Mouse (Mus musculus) cerebellum, adult 18-20 months (tissue): ENCODE results near the gene Rai14.

ENCODE experiments used
- DNase-seq, 2 experiments: peaks; one replicate each; pipeline ENCODE4 v3.0.0; 2021

Rai14 gene

DNA sequence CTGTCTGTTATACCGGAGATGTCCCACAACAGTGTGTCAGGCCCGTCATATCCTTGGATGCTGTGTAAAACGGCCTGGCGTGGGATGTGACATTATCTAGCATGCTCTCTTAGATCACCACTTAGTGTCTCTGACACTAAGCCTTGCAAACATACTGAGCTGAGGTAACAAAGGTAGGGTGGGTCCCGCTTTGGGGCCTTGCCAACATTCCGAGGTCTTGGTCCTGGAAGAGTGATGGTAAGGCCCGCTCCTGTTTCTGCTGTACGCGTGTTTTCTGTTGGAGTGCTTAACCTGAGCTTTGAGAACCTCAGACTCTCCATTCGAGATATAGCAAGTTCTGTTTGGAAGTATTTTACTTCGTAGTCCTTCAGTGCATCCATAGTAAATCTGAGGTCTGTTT, 5.8 kb upstream of the Rai14 start:
- no peak for DNase-seq

DNA sequence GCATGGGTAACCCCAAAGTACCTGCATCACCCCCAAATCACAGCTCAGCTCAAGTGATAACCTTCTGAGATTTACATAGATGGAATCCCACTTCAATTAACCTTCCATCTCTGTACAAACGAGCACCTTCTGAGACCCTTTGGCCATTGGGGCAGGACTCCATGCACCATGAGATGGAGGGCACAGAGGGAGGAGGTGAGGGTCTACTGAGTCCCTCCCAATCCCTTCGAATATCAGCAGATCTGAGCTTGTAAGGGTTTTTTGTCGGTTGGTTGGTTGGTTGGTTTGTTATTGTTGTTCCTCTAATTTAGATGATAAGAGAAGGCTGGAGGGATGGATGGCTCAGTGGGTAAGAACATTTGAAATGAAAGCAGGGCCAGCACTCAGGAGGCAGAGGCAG, 5.1 kb upstream of the Rai14 start:
- no peak for DNase-seq

DNA sequence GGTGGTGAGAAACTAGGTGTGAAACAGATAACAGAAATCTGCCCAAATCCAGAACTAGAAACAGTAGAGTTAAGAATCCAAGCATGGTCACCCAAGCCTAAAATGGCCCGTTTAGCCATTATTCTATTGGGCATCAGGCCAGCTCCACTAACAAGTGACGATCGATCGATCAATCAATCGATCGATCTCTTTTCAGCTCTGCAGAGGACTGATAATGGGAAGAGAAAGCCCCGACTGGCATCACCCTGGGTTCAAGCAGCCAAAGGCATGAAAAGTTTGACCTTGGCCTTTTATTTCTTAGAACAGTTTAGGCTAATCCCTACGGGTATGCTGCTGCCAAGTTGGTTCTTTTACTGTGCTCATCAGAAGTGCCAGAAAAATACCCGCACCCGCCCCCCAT, 4.3 kb upstream of the Rai14 start:
- DNase-seq: no peak

DNA sequence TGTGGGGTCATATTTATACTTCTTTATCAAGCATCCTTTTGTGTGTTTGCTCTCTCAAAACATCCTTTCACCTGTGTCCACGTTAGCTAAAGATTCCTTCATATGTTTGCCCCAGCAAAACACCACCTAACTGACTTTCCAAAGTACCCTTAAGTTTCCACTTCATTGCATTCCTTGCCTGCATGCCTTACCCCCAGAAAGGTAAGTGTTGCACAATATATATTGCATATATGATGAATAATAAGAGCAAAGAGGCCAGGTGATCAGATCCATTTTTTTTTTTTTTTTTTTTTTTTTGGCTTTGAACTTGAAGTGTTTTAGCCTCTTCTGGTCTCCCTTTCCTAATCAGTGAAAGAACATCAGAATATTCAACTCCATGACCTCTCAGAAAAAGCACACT, 2.9 kb upstream of the Rai14 start:
- no peak for DNase-seq

DNA sequence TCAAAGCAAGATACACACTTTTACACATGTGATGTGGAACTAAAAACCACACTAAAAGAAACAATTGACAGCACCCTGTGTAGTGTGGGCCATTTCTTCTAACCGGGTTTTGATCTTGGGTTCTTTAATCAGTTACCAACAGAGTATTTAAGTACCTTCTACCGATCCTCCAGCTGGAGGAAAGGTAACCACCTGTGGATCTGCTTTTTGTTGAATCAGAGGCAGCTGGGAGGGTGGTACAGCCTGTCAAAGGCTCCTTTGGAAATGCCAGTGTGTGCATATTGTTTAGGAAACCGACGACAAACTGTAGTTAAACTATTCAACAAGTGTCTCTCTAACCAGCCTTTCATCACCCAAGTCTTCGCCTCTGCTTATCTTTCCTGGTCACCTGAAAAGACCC, 1.5 kb upstream of the Rai14 start:
- no peak for DNase-seq

DNA sequence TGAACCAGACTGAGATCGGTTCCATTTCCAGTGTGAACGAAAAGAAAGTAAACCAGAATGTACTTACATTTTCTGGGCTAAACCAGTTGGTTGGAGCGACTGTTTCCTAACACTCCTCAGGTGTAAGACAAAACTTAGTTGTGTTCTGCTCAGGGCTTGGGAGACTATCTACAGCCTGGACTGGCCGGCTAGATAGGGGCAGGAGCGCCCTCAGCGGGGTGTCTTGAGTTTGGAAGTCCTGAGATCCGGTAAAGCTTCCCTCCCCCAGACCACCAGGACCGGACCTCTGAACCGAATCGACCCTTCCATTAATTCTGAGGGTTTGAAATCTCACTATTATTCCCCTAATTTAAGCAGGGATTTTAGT, 698 bp upstream of the Rai14 start:
- DNase-seq: no peak

DNA sequence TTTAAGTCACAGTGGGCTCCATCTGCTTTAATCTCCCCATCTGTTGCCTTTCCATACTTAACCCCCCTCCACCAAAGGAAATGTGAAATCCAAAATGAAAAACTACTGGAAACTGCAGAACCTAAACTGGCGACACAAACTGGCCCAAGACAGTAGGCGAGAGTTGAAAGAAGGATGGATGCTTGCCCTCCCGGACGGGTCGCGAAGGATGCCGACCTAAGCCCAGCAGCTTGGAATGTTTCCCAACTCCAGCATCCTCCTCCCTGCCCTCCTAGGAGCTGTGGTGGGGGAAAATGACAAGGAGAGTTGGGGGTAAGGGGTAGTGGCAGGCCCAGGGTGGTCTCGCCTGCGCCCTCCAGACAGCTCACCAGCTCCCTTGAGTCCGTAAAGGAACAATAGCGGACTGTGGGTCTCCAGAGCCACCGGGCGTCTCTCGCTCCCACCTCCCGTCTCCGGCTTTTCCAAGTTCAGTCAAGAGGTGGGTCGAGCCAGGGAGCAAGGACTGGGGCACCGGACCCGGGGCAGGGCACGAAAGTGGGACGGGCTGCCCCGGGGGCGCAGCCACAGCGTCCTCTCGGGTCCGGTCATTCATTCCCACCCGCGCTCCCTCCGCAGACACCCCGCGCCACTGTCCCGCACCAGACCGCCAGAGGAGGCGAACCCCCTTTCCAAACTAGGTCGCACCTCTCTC, 653 bp downstream of the Rai14 start:
- DNase-seq: peak in 1 of 2 experiments; percentile 13

DNA sequence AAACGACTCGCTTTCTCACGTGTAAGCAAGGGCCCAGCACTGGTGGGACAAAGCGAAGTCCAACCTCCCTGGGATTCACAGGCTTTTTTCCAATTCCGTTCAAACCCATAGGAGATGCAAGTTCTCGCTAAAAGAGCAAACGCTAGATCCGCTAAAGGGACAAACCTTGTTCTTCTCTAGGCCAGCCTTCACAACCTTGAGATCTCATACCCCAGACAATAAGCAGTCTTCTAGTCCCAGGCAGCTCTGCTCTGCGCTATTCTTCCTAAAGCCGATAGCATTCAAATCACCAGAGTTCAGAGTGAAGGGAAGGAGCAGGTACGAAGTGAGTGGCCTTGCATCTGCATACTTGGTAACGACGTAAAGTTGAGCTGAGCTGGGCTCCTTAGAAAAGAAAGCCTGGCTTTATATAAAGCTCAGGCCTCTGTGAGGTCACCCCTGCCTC, 1.2 kb downstream of the Rai14 start:
- no peak for DNase-seq

DNA sequence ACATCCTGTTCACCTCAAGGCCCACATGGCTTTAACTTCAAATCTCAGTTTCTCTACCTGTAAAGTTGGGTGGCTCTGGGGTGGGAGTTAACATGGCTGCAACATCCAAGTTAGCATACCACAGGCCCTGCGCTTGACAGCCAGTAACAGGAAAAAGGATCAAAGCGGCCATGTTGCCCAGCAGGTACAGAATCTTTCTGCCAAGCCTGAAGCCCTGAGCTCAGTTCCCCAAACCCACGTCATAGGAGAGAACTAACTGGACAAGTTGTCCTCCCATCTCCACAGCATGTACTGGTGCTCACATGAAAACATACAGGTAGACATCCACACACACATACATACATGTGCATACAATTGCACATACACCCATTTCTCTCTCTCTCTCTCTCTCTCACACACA, 2.1 kb downstream of the Rai14 start:
- no peak for DNase-seq

DNA sequence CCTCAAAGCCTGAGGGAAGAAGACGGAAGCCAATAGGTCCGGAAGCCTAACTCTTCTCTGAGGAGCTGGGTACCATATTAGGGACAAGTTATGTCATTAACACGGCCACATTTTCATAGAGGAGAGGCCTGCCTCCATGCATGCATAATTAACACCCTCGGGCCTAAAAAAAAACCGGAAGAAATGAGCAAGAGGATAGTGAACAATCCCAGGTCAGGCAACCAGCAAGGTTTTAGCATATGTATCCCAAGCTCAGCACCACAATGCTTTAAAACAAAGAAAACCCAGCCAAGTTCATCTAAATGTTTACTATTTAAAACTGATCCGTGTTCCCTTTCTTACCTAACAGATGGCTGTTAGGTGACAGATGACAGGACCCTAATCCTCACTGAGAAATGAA, 3.2 kb downstream of the Rai14 start:
- DNase-seq: no peak

DNA sequence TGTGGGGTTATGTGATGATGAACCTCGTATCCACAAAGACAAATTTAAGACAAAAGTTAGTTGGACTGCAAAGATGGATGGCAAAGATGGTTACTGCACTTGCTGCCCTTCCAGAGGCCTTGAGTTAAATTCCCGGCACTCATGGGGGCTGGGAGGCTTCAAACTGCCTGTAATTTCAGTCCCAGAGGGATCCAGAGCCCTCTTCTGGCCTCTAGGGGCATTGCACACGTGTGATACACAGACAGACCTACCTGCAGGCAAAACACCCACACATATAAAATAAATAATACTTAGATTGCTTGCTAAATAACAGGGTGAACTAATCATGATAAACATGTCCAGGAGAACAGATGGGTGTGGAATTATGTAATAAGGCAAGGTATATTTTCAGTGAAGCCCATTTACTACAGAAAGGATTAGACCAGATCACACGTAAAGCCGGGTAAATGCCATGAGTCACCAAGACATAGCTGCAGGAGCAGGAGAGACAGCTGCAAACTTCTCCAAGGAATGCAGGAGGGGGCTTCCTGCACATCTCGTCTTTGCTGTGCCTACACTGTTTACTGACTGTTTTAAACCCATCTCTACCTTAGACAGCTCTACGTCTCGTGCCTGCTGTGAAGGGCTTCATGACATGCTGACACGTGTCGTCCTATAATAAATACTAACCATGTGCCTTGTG, 5.7 kb downstream of the Rai14 start:
- no peak for DNase-seq

DNA sequence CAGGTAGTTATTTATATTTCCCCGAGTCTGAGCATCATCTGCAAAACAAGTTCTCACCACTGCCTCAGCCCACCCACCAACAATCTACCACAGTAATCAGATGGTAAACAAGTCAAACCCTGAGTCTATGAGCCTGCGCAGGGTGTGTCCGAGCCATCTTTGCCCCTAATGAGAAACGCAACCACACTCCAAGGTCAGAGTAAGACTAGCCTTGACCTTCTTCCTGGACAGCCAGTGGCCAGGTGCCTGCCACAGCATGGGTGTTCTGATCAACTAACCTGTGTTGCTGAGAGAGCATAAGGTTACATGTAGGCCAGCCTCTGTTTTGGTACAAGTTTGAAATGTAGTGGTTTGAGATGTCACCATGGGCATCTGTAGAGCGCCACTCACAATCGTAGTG, 7.3 kb downstream of the Rai14 start:
- no peak for DNase-seq

DNA sequence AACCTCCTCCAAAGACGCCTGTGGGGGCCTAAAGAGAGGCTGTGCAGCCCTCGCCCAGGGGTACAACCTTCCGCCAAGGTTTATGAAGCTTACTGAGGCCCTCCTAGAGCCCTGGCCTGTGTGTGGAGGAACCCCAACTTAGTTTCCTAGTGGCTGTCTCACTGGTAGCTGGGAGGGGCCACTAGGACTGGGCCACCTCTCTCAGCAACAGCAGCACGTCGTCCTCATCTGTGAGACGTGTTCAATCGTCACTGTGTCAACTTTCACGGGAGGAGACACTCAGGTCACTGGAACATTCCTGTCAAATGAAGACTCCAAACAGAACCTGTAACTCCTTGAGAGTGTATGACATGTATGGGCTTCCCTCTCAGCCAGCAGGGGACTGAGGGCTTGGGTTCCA, 8.0 kb downstream of the Rai14 start:
- no peak for DNase-seq

DNA sequence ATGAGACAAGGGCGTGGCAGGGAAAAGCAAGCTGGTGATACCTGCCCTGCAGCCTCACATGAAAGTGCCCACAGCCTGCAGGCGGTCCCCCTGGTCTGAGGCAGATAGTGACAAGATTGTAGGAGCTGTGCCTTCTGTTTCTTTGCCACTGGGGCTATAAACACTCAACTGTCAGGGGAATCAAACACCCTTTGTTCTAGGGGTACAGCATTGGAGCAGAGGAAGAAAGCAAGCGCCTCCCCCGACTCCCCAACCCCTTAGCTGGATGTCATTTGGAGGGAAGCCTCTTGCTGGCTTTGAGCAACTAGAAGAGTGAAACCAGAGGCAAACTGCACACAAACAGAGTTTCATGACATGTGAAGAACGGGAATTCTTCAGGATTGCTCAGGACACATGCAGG, 8.7 kb downstream of the Rai14 start:
- DNase-seq: no peak

DNA sequence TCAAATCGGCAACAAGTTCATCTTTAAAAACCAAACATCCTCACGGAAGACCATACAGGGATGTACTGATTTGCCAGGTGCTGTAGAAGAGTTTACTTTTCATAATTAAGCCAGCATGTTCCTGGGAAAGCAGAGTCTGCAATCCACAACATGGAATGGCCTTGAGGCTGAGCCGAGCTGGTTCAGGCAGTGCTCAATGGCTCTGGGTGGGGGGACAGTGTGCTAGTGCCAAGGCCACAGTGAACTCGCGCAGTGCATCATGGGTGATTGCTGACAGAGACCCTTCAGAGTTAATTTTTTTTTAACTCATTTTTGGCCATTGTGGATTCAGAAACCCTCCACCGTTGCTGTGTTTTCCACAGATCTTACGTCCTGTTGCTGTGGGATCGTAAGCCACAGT, 10.1 kb downstream of the Rai14 start:
- DNase-seq: no peak

DNA sequence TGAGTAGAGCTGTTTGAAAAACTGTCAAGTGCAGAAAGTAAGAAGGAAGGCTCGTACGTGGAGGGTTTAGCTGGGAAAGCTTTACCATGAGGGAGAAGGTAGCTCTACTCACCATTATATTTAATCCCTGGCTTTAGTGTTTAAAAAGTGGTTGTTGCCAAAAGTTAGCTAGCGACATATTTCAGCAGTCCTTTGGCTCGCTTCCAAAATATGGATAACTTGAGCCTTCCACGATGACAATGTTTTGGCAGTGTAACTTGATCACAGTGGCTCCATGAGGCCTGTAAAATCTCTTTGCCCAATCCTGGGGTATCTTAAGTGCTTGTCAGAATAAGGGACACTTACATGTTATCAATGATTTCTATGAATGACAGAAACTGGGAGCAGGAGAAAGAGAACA, 12.9 kb downstream of the Rai14 start:
- no peak for DNase-seq

DNA sequence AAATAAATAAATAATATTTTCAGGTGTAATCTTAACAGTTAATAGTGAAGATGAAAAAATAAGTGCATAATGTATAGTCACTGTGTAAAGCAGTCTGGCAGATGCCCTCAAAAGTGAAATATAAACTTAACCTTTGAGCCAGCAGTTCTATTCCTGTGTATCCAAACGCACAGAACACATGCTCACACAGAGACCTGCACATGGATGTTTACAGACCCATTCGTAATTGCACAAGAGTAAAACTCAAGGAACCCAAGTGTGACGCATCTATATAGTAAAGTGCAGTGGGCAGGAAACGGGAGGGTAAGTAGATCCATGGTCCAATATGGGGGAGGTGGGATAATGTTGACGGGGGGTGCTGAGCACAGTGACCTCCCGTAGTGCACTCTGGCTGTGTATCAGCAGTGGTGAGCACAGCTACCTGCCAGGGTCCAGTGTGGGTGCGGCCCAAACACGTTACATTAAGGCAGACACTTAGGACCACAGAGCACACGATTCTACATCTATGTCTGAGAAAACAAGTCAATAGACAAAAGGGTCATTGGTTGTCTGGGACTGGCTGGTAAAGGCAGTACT, 13.4 kb downstream of the Rai14 start:
- DNase-seq: no peak

DNA sequence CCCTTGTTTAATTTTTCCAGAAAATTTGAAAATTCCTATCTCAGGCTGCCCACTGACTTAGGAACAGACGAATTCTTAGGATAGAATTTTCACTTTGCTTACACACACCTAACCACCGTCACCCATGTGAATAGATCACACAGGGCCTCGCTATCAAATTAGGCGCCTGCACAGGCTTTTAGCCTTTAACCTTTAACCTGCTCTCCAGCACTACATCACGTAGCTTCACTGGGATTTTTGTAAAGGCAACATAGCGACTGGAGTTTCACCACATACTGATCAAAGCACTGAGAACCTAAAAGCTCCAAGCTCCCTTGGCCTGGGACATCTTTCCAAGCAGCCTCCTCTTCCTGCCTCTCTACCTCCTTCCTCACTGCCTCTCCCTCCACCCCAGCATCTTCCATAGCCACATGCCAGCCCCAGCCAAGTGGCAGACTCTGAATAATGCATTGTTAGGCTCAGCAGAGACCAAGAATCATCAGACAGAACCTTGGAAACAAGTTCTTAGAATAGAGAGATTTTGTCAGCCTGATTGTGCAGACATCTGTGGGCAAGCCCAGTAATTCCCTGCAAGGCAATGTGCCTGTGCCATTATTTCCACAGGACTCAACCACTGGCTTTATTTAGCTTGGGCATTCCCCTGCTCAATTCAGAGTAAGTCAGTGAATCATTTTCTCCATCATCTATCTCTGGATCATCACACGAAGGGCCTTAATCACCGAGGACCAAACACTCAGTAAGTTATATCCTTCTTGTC, 17.8 kb downstream of the Rai14 start:
- DNase-seq: no peak

DNA sequence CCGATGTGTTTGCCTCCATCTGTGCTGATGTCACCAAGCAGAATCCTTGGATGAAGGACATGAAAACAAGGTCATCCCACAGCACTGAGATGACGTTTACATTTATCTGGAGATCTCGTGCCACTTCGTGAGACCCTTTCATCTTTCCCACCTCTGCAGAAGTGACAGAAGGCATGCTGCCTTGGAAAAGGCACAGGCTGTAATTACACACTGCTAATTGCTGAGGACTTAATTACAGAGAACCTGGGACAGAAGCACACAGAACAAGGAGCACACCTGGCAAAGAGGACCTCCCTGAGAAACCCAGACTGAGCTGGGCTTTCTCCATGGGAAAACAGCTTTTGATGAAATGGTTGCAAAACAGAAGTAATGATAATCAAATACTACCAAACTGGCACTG, 21.8 kb downstream of the Rai14 start:
- no peak for DNase-seq

DNA sequence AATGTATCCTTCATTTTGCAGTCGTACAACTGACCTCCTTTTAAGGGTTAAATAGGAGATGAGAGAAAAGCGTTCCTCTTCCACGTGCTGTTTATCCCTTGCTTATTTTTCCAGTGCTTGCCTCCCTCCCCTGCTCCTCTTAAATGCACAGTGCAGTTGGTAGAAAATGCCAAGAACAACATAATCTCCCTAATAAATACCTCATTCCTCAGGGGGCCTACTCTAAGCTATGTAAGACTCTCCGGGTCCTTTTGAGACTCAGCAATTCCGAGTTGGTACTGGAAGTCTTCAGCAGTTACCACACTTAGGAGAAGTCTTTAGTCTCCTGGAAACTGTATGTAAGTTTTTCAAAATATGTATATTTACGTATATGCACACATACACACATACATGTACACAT, 22.9 kb downstream of the Rai14 start:
- no peak for DNase-seq

DNA sequence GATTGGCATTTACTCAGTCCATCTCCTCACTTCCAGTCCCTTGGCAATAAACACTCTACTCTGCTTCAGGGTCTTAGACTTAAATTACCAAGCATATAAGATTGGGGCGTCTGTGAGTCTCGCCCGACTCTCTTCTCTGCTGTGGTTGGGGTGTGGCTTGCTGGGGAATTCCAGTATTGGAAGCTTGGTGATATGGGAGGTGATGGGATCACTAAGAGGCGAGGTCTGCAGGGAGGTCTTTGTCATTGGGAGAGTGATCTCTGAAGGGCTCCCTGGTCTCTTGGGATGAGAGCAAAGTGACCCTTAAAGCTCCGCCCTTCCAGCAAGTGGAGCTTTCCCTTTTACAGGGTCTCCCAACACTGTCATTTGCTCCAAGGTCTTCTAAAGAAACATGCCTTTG, 23.5 kb downstream of the Rai14 start:
- DNase-seq: no peak

DNA sequence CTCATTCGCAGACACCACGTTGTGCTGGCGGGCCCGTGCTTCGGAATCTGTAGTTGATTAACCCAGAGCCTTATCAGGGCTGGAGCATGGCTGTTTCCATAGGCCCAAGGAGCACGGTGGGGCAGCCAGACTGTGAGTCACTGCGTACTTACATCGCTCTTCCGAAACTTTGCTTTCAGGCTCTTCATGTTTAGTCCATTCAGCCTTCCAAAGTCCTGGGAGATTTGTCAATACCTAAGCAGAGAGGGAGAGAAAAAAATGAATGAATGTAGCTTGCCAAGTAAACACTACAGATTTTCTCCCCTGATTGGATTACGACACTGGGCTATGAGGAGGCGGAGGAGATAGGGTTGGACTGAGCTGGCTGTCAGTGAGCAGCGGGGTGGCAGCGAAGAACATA, 24.2 kb downstream of the Rai14 start:
- DNase-seq: no peak

DNA sequence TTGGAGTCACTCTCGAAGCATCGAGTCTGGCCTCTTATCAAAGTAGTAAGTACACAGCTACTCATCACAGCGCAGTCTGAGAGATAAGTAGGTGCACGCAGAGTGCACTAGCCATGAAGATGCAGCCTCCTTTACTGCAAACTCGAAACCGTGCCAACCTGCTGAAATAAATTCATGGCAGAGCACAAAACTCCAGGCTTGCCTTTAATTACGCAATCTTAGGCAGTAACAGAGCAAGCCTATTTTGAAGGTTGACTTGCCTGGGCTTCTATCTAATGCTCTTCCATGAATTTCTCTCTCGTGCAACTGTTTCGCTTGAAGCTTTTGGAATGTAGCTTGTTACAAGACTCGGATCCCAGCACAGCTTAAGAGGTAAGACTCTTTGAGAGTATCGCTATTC, 25.1 kb downstream of the Rai14 start:
- no peak for DNase-seq

DNA sequence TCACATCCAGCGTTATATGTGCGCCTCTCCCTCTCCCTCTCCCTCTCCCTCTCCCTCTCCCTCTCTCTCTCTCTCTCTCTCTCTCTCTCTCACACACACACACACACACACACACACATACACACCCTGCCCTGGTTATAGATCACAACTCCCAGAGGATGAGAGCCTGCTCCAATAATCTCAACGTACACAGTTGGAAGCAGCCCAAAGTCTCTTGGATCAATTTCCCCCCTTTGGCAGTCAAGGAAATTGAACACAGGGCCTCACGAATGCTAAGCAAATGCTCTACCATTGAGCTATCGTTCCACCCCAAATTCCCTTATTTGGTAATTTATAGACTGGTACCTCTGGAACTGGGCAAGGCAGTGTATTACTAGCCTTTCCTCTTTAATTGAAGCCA, 25.7 kb downstream of the Rai14 start:
- no peak for DNase-seq
